Mouse (Mus musculus) embryonic facial prominence, embryonic 13.5 days (tissue): ENCODE results near the gene Elf2. TPM values are rescaled to one million over a fixed set of nuclear protein-coding genes. Genes with fewer than 3 reads are reported as not detected.

ENCODE experiments used
- ATAC-seq: fragments of 200-750 bp; cut with Nextera tagmentation; 2 replicates; pipeline ENCODE4 v1.8.0; 2017; ENCODE audit warnings: low read depth; ENCODE audit not compliant: insufficient number of reproducible peaks, insufficient read depth, low FRiP score, low TSS enrichment
- H3K27ac ChIP-seq: fragments of 300-500 bp; sonication (generic); 2 replicates; pipeline ENCODE4 v1.5.1; 2015; ENCODE audit warnings: moderate library complexity, mild to moderate bottlenecking, inconsistent platforms
- H3K27me3 ChIP-seq: fragments of 300-500 bp; sonication (generic); 2 replicates; pipeline ENCODE4 v1.6.1; 2015; ENCODE audit warnings: mild to moderate bottlenecking, inconsistent platforms
- H3K36me3 ChIP-seq: fragments of 300-500 bp; sonication (generic); 2 replicates; pipeline ENCODE4 v1.6.1; 2015; ENCODE audit warnings: mild to moderate bottlenecking, inconsistent platforms
- H3K4me1 ChIP-seq: fragments of 300-500 bp; sonication (generic); 2 replicates; pipeline ENCODE4 v1.6.1; 2015; ENCODE audit warnings: inconsistent platforms
- H3K4me2 ChIP-seq: fragments of 300-500 bp; sonication (generic); 2 replicates; pipeline ENCODE4 v1.6.1; 2015; ENCODE audit warnings: moderate library complexity, mild to moderate bottlenecking, inconsistent platforms
- H3K4me3 ChIP-seq: fragments of 300-500 bp; sonication (generic); 2 replicates; pipeline ENCODE4 v1.5.1; 2015; ENCODE audit warnings: mild to moderate bottlenecking, inconsistent platforms
- H3K9ac ChIP-seq: fragments of 300-500 bp; sonication (generic); 2 replicates; pipeline ENCODE4 v1.6.1; 2015; ENCODE audit warnings: mild to moderate bottlenecking, inconsistent platforms
- H3K9me3 ChIP-seq: fragments of 300-500 bp; sonication (generic); 2 replicates; pipeline ENCODE4 v1.6.1; 2016; ENCODE audit warnings: inconsistent platforms
- WGBS: fragments of 180-500 bp; shearing (Covaris S2); methylation state at CpG from one replicate; pipeline ENCODE4 v1.1.7; 2015; ENCODE audit warnings: mixed read lengths; 5-methylcytosine and 5-hydroxymethylcytosine counted together
- polyA plus RNA-seq: library from polyadenylated mRNA; unstranded; fragments of >200 nt; fragmentation: Nextera tagmentation; extraction: Ambion mirVana; gene quantifications from 2 replicates; pipeline ENCODE4 v1.2.1, GENCODE M21; 2015

The Elf2 gene
- 64.5 and 72.5 TPM in 2 replicates for polyA plus RNA-seq

DNA sequence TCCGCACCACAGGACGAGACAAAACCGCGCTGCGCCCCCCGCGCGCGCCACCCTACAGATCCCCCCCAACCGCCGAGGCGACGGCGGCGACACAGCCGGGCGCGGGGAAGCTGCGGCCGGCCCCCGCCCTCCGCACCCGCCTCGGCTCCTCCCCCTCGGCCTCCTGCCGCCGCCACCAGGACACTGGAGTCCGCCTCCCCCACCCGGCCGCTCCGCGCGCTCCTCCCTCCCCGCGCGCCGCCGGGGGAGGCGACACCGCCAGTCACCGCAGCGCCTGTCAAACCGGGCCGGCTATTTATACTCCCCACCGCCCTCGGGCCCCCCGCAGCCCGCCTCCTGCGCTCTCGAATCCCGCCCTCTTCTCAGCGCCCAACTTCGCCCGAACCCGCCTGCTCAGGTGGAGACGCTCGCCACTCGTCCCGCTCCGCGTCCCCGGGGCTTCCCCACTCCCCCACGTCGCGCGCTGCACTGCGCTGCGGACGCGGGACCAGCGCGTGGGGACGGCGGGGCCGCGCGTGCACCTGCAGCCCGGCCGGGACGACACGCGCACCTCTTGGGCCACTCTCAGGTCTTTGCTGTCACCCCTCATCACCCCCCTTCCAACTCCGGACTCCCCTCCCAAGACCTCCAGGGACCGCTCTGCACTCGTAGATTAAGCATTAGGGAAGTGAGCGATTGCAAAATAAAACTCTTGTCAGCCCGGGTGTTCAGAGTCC lies at the start of gene Elf2:
Gene Elf2, minus strand, starts transcription at position 112 of the 716 bp plus-strand sequence.
- H3K9me3 ChIP-seq = no peaks in the 10 kb centered on the region
- H3K4me1 ChIP-seq = peaks cover 11% of the 10 kb centered on the region; the same call in 1 of the 2 replicates
- WGBS = under 1% methylated on average over 72 of the region's 87 CpGs
- H3K9ac ChIP-seq = peak within 1 kb of the TSS; percentile 88
- H3K4me2 ChIP-seq = peak within 1 kb of the TSS; percentile 92
- H3K27me3 ChIP-seq = no peaks in the 10 kb centered on the region
- H3K4me3 ChIP-seq = peak within 1 kb of the TSS; percentile 88
- peak within 1 kb of the TSS; percentile 95 for H3K27ac ChIP-seq
- peak; percentile 77 for ATAC-seq
- H3K36me3 ChIP-seq = no peaks in the 10 kb centered on the region

GRCm38 (mm10) chr3:51388904-51389303 lies 48.4 kb upstream of the Elf2 start:
- Histone ChIP-seq H3K27ac (no peak overlapping the region), H3K4me3 (peak overlapping the region; percentile 31), H3K36me3 (no peaks in the 10 kb centered on the region), H3K27me3 (peaks cover 5% of the 10 kb centered on the region), H3K9me3 (no peaks in the 10 kb centered on the region), H3K9ac (peak overlapping the region; percentile 58; the same call in 1 of the 2 replicates), H3K4me1 (0 out of 2 replicates have a peak, but pooled peaks cover 6% of the 10 kb centered on the region), H3K4me2 (peak overlapping the region; percentile 59)
- ATAC-seq = no peak
- 6% methylated on average over 13 of the region's 13 CpGs for WGBS

- Histone ChIP-seq H3K27me3 (peaks cover 5% of the 10 kb centered on the region), H3K27ac (no peak overlapping the region), H3K4me2 (no peak overlapping the region), H3K4me3 (no peak overlapping the region), H3K36me3 (no peaks in the 10 kb centered on the region), H3K4me1 (0 out of 2 replicates have a peak, but pooled peaks cover 6% of the 10 kb centered on the region), H3K9me3 (no peaks in the 10 kb centered on the region), H3K9ac (no peak overlapping the region)
- ATAC-seq = no peak
- WGBS = 66% methylated on average over 8 of the region's 8 CpGs
Measured at GRCm38 (mm10) chr3:51387868-51388381, 47.5 kb upstream of the Elf2 start.

- ATAC-seq = no peak
- 71% methylated on average over 3 of the region's 3 CpGs for WGBS
Measured at GRCm38 (mm10) chr3:51387134-51387451, 46.6 kb upstream of the Elf2 start.

GRCm38 (mm10) chr3:51386441-51387133 lies 46.1 kb upstream of the Elf2 start:
- ATAC-seq = no peak

More at GRCm38 (mm10) chr3:51387134-51387451, 46.6 kb upstream of the Elf2 start:
- Histone ChIP-seq H3K36me3 (no peaks in the 10 kb centered on the region), H3K4me2 (no peak overlapping the region), H3K27ac (no peak overlapping the region), H3K27me3 (peaks cover 5% of the 10 kb centered on the region), H3K9me3 (no peaks in the 10 kb centered on the region), H3K9ac (no peak overlapping the region), H3K4me3 (no peak overlapping the region), H3K4me1 (0 out of 2 replicates have a peak, but pooled peaks cover 6% of the 10 kb centered on the region)

GRCm38 (mm10) chr3:51383409-51383808 lies 42.9 kb upstream of the Elf2 start:
- Histone ChIP-seq H3K9me3 (no peaks in the 10 kb centered on the region), H3K27ac (no peak overlapping the region), H3K36me3 (no peaks in the 10 kb centered on the region), H3K4me2 (no peak overlapping the region), H3K4me3 (no peak overlapping the region), H3K4me1 (peaks cover 4% of the 10 kb centered on the region), H3K9ac (no peak overlapping the region), H3K27me3 (peaks cover 5% of the 10 kb centered on the region)
- no peak for ATAC-seq
- 57% methylated on average over 12 of the region's 12 CpGs for WGBS

More at GRCm38 (mm10) chr3:51386441-51387133, 46.1 kb upstream of the Elf2 start:
- Histone ChIP-seq H3K9me3 (no peaks in the 10 kb centered on the region), H3K4me3 (no peak overlapping the region), H3K27ac (no peak overlapping the region), H3K4me2 (no peak overlapping the region), H3K4me1 (0 out of 2 replicates have a peak, but pooled peaks cover 6% of the 10 kb centered on the region), H3K9ac (no peak overlapping the region), H3K36me3 (no peaks in the 10 kb centered on the region), H3K27me3 (peaks cover 5% of the 10 kb centered on the region)
- WGBS = 33% methylated on average over 12 of the region's 12 CpGs

DNA sequence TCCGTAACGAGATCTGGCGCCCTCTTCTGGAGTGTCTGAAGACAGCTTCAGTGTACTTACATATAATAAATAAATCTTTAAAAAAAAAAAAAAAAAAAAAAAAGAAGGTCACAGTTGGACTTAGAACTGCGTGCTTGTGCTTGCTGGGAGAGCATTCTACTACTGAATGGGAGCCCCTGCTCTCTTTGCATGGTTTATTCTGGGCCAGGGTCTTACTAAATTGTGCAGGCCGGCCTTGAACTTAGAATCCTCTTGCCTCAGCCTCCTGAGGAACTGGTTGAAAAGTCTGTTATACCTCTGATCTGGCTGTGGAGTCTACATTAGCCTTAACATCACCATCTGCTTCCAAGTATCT lies 40.2 kb upstream of the Elf2 start:
- Histone ChIP-seq H3K9me3 (no peaks in the 10 kb centered on the region), H3K9ac (no peak overlapping the region), H3K4me2 (no peak overlapping the region), H3K4me1 (peaks cover 8% of the 10 kb centered on the region), H3K4me3 (no peak overlapping the region), H3K27ac (no peak overlapping the region), H3K36me3 (no peaks in the 10 kb centered on the region), H3K27me3 (no peaks in the 10 kb centered on the region)
- WGBS = 68% methylated on average over 2 of the region's 5 CpGs
- ATAC-seq = no peak

- no peak overlapping the region for H3K9ac ChIP-seq
- 57% methylated on average over 5 of the region's 5 CpGs for WGBS
- H3K9me3 ChIP-seq = no peaks in the 10 kb centered on the region
- no peak for ATAC-seq
- H3K27ac ChIP-seq = no peak overlapping the region
- H3K4me3 ChIP-seq = no peak overlapping the region
- no peaks in the 10 kb centered on the region for H3K36me3 ChIP-seq
- peaks cover 8% of the 10 kb centered on the region for H3K4me1 ChIP-seq
- H3K27me3 ChIP-seq = no peaks in the 10 kb centered on the region
- H3K4me2 ChIP-seq = no peak overlapping the region
Measured at GRCm38 (mm10) chr3:51379786-51380659, 39.6 kb upstream of the Elf2 start.

GRCm38 (mm10) chr3:51378665-51378946 lies 38.1 kb upstream of the Elf2 start:
- Histone ChIP-seq H3K4me2 (peak overlapping the region; percentile 47), H3K9ac (peak overlapping the region; percentile 62; the same call in 1 of the 2 replicates), H3K36me3 (no peaks in the 10 kb centered on the region), H3K27ac (no peak overlapping the region), H3K9me3 (no peaks in the 10 kb centered on the region), H3K27me3 (no peaks in the 10 kb centered on the region), H3K4me1 (peaks cover 8% of the 10 kb centered on the region), H3K4me3 (peak overlapping the region; percentile 39)
- no peak for ATAC-seq
- 82% methylated on average over 3 of the region's 3 CpGs for WGBS

GRCm38 (mm10) chr3:51377878-51378664 lies 37.6 kb upstream of the Elf2 start:
- peak overlapping the region; percentile 62 for H3K9ac ChIP-seq
- WGBS = 37% methylated on average over 31 of the region's 31 CpGs
- H3K9me3 ChIP-seq = no peaks in the 10 kb centered on the region
- peak overlapping the region; percentile 47 for H3K4me2 ChIP-seq
- H3K27me3 ChIP-seq = no peaks in the 10 kb centered on the region
- no peak for ATAC-seq
- peaks cover 8% of the 10 kb centered on the region for H3K4me1 ChIP-seq
- no peaks in the 10 kb centered on the region for H3K36me3 ChIP-seq
- H3K27ac ChIP-seq = no peak overlapping the region
- peak overlapping the region; percentile 39 for H3K4me3 ChIP-seq
